Mouse (Mus musculus) adrenal gland, adult 2 months (tissue): ENCODE measurements around the gene Rsc1a1. TPM values are rescaled to one million over a fixed set of nuclear protein-coding genes. Genes with fewer than 3 reads are reported as not detected.

Experiments used
- DNase-seq: peaks from one replicate; pipeline ENCODE4 v3.0.0; 2021
- polyA plus RNA-seq: library from polyadenylated mRNA; depleted of rRNA; stranded (reverse); fragments of >200 nt; gene quantifications from 2 replicates; pipeline ENCODE4 v1.2.3, GENCODE M21; 2012
- total RNA-seq, 2 experiments: library from RNA; stranded (reverse); gene quantifications; 2 replicates each; pipeline ENCODE4 v1.2.3; 2021

Gene Rsc1a1
- total and polyA plus RNA-seq, 3 experiments = 6.8 TPM; not detected in 2

DNA sequence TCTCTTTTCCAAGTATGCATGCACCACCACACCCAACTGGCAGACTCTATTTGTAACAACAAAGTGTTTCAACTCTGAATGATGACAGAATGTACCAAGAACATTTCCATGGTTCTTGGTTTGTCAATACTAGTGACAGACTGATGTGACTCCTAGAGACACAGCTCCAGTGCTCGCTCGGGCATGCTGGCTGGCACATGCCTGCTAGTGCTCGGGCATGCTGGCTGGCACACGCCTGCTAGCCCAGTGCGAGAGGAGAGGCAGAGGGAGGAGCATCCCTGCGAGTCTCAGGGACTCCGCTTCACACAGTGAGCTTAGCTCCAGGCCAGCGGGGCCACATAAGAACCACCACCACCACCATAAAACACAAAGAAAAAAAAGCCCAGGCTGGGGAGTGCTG, 9.3 kb upstream of the Rsc1a1 start:
- DNase-seq = no peak

GRCm38 (mm10) chr4:141688505-141688904, 3.1 kb upstream of the Rsc1a1 start:
- DNase-seq = no peak

GRCm38 (mm10) chr4:141686525-141686924, 1.1 kb upstream of the Rsc1a1 start:
- no peak for DNase-seq

GRCm38 (mm10) chr4:141686093-141686492, 694 bp upstream of the Rsc1a1 start:
- no peak for DNase-seq

DNA sequence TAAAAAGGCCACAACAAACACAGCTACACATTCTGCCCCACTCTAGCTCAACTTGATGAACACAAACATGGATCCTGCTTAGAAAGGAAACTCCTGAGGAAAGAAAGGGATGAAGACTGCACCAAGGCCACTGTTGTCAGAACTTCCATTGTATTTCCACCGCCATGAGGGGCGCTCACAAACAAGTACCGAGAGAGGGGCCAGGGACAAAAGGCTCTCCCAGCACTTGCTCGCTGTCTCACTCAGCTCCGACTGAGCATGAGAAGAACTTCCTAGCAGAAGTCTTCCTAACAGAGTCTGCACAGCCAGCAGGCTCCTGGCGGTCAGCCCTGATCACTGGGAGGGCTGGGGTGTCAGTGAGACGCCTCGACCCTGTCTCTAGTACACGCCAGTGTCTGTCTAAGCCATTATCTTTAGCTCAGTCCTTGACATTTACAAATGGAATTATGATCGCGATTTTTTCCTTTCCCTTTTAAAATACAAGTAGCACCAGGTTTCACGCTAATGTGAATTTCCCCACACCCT, 2.6 kb downstream of the Rsc1a1 start:
- DNase-seq = peak; percentile 76

GRCm38 (mm10) chr4:141681767-141682166, 3.6 kb downstream of the Rsc1a1 start:
- DNase-seq = peak; percentile 85

DNA sequence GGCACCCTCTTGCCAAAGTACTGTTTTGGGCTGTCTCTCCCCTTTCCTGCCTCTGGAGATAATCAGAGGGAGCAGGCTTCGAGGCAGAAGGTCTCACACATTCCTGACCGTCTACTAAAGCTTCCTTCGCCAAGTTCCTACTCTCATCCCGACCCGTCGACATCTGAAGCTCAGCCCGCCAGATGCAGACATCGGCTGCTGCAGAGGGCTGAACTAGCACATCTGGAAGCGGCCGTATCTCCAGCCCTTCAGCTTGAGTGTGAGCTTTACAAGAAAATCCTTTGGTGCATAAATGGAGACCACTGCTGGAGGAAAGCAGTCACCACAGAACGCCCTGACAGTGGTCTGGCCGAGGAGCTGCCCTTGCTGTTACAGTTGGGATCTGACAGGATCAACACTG, 4.5 kb downstream of the Rsc1a1 start:
- DNase-seq = no peak

- DNase-seq = no peak
These were observed 6.4 kb downstream of the Rsc1a1 start for GRCm38 (mm10) chr4:141679016-141679415.

DNA sequence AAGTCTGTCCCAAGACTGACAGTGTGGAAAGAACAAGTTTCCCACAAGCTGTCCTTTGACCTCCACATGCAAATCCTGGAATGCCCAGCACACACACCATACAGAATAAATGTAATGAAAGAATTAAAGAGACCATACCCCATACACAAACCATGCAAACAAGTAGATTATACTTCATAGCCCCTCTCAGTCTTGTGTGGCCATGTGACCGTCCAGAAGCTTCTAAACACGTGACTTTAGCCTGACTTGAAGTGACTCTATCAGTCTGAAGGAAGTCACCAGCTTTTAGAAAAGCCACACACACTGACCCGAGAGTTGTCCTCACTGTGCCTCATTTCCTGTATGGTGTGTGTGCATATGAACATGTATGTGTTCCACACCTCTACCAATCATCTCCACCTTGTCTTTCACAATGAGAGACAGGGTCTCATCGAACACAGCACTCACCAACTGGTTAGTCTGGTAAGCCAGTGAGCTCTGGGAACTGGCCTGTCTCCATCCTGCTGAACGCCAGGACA, 8.9 kb downstream of the Rsc1a1 start:
- DNase-seq = no peak

- DNase-seq = no peak
These were observed 13.1 kb downstream of the Rsc1a1 start for GRCm38 (mm10) chr4:141672325-141672724.

DNA sequence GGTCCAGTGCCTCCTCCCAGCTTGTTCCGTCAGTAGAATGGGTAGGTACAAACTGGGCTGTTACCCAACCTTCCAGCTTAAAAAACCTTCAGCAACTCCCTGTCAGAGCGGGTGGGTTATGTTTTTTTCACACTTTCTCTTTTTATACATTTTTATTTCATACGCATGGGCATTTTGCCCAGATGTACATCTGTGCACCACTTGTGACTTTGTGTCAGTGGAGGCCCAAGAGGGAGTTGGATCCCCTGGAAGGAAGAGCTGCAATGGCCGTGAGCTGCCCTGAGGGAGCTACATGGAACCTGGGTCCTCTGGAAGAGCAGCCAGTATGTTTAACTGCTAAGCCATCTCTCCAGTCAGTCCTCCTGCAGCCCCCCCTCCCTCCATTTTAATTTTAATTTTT, 14.0 kb downstream of the Rsc1a1 start:
- DNase-seq = no peak

- peak; percentile 83 for DNase-seq
These were observed 15.3 kb downstream of the Rsc1a1 start for GRCm38 (mm10) chr4:141669898-141670712.

DNA sequence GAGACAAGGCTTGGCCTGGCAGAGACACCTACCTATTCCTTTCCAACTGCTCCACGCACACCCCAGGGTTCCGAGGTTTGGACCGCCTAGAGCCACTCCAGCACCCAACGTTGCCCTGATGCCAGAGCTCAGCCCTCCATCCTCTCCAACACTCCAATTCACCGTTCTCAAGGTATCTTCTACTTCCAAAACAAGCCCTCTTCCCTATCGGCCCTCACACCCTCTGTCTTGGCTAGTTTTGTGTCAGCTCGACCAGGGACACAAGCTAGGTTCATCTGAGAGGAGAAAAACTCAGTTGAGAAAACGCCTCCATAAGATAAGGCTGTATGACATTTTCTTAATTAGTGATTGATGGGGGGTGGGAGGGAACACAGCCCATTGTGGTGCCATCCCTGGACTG, 20.6 kb downstream of the Rsc1a1 start, which contains the start of gene Plekhm2:
Plekhm2 (minus strand) TSS at position 101 of the 400 bp plus-strand sequence.
- no peak for DNase-seq

GRCm38 (mm10) chr4:141664011-141664745, 21.2 kb downstream of the Rsc1a1 start:
- DNase-seq = peak; percentile 89

DNA sequence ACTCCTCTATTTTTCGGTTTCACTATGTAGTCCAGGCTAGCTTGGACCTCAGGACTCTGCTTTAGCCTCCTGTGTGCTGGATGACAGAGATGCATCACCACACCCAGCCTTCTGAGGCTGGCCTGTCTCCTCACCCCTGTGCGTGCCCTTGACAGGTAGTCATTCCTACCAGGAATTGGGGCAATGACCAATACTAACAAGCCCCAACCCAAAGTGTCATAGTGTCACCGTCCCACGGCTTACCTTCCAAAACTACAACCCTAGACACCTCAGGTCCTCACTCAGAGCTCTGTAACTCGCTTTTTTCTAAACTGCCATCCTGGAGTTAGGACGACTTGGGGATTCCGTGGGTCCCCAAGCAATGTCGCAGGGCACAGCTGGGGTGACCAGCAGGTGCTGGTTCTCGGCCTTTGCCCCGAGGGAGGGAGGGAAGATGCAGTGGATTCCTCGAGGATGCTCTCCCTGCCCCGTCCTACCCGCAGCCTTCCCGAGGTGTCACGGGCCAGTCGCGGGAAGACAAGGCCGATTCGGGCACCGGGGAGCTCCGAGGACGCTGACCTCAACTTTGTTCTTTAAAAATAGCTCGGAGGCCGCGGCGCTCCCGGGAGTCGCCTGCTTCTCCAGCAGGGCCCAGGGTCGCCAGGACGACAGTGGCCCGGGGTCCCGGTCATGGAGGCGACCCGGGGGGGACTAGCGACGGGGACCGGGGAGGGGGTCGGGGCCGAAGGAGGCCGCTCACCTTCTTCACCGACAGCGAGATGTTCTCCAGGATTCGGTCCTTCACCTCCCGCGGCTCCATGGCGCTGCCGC, 22.1 kb downstream of the Rsc1a1 start:
- DNase-seq = peak; percentile 79

DNA sequence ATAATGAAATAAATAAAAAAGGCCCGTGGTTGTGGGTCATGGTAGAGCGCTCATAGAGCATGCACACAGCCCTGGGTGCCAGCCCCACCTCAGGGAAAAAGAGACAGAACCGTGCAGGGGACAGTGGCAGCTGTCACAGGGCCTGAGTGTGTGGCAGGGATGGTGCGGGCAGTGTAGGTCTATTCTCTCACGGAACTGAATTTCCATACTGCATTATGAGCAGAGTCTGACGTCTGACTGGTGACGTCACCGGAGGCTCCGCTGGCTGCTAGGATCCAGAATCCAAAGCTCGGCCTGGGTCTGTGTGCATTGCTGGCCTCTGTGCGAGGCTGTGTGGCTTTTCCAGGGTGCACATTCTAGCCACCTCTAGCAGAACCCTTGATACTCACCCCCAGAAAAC, 24.5 kb downstream of the Rsc1a1 start:
- no peak for DNase-seq

DNA sequence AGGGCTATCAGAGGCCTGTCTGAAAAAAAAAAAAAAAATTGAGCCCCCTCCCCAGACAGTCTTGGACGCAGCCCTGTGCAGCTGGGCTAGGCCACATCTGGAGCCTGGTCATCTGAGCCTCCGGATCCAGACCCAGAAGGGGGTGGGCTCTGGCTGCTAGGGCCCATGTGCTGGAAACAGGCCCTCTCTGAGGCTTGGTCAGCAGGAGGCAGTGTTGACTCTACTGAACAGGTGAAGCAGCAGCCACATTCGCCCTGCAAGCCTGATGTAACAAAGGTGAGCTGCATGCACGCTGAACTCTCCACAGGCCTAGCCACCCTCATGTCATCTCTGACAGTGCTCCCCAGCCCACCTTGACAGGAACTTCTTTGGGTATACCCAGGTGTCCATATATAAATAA, 25.7 kb downstream of the Rsc1a1 start:
- DNase-seq = no peak

- DNase-seq = peak; percentile 88
These were observed 26.4 kb downstream of the Rsc1a1 start for GRCm38 (mm10) chr4:141658846-141659484.

GRCm38 (mm10) chr4:141656932-141657331, 28.5 kb downstream of the Rsc1a1 start:
- no peak for DNase-seq

DNA sequence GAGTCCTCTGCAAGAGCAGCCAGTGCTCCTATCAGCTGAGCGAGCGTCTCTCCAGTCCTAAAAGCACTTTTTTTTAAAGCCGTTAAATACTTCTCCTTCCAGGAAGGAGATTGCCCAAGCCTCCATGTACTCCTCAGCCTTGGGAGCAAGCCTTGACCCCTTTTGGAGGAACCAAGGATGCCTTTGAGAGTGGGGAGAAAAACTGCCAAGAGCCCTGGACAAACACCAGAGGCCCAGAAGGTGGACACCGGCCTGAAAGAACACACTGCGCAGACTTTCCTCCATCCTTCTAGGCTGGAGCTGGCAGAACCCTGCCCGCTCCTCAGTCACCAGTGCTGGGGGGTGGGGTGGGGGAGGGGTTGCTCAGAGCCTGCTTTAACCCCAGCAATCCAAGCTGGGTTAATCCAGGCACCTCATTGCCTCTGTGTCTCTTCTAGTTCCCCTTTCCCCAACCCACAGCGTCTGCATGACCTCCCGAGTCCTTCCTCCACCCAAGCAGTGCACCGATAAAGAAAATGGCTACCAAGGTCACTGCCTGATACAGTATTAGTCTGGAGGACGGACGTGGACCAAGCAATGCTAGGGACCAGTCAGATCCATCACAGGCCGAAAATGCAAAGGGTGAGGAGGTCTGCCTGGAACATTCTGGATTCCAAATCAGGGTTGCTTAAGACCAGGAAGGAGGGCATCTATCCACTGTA, 29.3 kb downstream of the Rsc1a1 start:
- DNase-seq = peak; percentile 77

- no peak for DNase-seq
These were observed 30.9 kb downstream of the Rsc1a1 start for GRCm38 (mm10) chr4:141654509-141654908.
